Mouse (Mus musculus) urinary bladder, postnatal 10 days (tissue): ENCODE results near the gene Slc25a23.
"Not testable (repeated sequence)": the region's sequence is repeated elsewhere in the genome, so short reads cannot be mapped to it uniquely, and the experiment has no call there.

Experiments used
- DNase-seq: peaks from one replicate; pipeline ENCODE4 v3.0.0; 2022; ENCODE audit warnings: low spot score

Gene Slc25a23

GRCm38 (mm10) chr17:57070699-57071098, 11.0 kb upstream of the Slc25a23 start:
- no peak for DNase-seq

DNA sequence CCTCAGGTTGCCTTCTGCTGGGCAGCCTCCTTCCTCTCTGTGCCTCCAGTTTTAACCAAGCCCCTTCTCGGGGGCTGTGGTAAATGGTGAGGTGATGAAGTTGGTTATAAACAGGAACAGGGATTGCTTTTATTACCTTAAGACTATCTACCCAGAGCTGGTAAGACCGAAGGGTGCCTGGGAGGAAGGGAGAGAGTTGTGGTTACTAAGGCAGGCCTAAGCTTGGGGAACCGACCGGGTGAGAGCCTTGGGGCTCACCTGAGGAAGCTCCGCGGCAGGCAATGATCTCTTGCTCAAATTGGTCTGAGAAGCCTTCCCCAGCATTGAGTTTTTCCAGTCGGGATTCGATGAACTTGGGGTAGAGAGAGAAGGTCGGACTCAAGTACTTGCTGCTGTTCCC, 10.6 kb upstream of the Slc25a23 start:
- no peak for DNase-seq

DNA sequence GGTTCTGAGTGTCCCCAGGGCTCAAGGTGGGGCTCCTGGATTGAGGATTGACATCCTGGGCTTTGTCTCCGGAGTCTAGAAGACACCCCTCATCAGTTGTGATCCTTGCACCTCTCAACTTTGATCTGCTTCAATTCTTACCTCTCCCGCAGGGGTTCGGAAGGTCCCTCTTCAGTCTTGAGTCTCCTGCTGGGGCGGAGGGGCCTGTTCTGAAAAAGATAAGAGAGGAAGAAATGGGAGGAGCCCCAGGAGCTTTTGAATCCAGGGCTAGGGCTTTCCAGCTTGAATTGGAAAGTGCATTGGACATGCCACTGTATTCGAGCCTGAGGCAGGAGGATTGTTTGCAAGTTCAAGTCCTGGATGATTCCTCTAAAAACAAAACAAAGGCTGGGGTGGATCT, 7.2 kb upstream of the Slc25a23 start:
- DNase-seq, result no peak

GRCm38 (mm10) chr17:57063031-57063430, 3.4 kb upstream of the Slc25a23 start:
- no peak for DNase-seq

GRCm38 (mm10) chr17:57062548-57062947, 2.9 kb upstream of the Slc25a23 start:
- DNase-seq, result no peak

GRCm38 (mm10) chr17:57062011-57062521, 2.4 kb upstream of the Slc25a23 start:
- DNase-seq, result no peak

GRCm38 (mm10) chr17:57061069-57061468, 1.4 kb upstream of the Slc25a23 start:
- DNase-seq, result no peak

DNA sequence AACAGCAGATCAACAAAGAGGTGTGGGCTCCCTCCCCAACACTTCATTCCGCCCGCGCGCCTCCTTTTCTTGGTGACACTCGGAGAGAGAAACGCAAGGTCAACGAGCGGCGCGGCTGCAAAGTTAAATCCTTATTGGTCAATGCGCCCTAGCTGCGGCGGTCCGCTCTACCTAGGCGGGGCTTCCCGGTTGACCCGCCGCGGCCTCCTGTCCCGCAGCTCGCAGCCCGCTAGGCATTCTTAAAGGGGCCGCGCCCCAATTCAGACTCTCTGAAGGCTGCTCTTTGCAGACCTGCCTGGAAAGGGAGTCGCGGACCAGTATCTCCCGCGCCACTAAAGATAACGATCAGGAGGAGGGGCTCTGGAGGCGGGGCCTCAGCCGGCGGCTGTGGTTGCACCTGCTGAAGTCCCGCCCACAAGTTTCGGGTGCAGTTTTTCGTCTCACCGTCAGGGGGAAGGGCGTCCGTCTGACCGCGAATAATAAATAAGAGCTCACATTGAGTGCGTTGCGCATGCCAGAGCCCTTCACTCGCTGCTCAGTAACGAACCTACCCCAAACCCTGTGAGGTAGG, 653 bp upstream of the Slc25a23 start:
- DNase-seq, result peak; percentile 79

DNA sequence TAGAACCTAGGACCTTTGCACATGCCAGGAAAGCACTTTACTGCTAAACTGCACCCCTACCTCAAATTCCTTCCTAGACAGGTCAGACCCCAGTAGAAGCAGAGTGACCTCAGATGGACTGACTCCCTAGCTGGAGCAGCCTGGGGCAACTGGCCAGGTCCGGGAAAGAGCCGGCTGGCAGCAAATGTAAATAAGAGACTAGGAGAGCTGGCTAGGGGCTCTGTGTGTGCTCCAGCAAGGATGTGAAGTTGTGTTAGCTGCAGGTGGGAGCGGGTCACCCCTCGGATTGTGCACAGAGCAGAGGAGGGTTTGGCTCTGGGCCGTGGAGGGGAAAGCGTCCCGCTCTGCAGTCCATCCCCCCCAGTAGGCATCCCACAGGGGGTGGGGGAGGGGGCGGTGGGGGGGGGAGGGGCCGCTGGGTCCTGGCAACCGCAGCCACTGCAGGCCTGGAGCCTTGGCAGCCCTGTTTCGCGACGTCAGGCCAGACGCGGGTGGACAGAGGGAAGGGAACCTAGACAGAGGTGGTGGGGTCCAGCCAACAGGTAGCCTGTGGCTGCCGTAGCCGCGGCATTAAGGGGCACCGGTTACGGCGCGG, 675 bp downstream of the Slc25a23 start, which contains the start of gene Crb3:
Gene Crb3, plus strand, starts transcription at position 215 of the 595 bp plus-strand sequence.
- DNase-seq, result no peak

DNA sequence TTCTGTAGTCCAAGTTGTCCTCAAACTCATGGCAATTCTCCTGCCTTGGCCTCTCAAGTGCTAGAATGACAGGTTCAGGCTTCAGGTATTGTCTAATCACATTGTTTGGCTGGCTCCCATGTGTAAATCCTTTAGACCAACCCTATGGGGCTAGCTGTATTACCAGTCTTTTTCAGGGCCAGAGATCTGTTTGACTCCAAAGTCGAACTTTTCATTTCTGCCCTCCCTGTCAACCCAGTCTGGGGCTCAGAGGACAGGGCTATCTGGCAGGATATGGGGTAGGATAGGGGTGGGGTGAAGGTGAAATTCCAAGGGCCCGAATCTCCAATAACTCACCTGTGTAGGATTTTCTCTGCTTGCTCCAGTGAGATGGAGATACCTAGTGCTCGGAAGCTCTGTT, 3.4 kb downstream of the Slc25a23 start:
- no peak for DNase-seq

- DNase-seq, result not testable (repeated sequence)
Measured at GRCm38 (mm10) chr17:57051679-57052078, 8.0 kb downstream of the Slc25a23 start.

GRCm38 (mm10) chr17:57048816-57049215, 10.8 kb downstream of the Slc25a23 start:
- DNase-seq, result no peak

GRCm38 (mm10) chr17:57047406-57047805, 12.3 kb downstream of the Slc25a23 start:
- DNase-seq, result no peak

DNA sequence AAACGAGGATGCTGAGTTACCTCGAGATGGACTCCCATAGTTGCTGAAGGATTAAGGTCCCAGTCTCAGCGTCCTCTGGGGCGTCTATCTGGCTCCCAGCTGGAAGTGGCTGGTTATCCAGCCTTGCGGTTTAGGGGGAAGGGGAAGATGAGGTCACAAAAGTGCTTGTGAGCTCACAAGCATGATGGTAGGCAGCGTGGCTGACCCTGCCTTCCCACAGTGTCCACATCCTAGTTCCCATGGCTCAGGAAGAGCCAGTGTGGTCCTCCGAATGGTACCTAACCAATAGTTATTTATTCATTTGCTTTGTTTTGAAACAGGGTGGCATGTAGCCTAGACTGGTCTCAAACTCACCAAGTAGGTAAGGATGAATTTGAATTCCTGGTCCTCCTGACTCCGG, 18.1 kb downstream of the Slc25a23 start, which contains the start of gene Slc25a41:
Gene Slc25a41, minus strand, starts transcription at position 101 of the 400 bp plus-strand sequence.
- DNase-seq, result no peak

GRCm38 (mm10) chr17:57038978-57039377, 20.7 kb downstream of the Slc25a23 start:
- no peak for DNase-seq

DNA sequence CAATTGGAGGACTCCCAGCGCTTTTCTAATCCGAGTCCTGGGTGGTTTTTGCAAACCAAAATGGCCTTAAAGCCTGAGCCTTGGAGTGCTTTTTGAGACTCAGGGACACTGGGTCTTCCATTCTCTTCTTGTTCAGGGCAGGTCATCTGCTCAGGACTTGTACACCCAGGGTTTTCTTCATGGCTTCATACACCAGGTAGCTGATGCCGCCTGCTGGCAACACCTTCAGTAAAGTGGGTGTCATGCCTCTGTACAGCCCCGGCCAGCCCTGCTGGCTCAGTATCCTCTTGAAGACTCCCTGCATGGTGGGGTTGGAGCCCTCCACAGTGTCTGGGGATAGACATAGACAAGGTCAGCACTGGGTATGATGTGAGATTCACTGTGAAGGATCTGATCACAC, 26.8 kb downstream of the Slc25a23 start:
- no peak for DNase-seq

DNA sequence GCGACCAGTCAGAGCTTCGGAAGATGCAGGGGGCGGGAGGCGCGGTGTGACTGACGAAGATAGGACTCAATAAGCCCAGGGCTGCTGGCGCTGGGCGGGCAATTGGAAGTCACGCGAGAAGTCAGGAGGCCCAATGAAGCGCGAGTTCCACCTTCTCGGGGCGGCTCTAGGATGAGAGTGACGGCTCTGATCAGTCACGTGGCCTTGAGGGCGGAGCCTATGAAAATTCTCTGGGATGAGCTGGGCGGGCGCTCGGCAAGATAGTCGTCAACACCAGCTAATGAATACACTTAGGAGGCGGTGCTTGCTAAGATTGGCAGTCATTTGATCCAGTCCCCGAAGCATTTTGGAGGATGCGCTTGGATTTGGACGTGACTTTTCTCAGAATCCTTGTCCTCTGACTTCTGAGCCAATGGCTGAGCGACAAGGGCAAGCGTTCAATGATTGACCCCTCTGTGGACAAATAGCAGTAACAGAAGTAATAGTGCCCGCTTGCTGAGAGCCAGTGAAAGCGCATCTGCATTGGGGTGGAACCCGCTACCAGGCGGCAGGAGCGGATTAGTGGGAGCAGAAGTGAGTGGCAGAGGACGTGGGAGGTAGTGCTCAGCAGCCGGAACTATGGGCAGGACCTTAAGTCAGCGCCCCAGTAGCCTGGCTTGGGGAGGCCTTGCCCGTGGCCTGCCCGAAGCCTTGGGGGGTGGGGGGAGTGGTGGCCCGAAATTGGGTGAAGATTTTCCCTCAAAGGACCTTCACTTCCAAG, 27.8 kb downstream of the Slc25a23 start:
- peak; percentile 93 for DNase-seq

DNA sequence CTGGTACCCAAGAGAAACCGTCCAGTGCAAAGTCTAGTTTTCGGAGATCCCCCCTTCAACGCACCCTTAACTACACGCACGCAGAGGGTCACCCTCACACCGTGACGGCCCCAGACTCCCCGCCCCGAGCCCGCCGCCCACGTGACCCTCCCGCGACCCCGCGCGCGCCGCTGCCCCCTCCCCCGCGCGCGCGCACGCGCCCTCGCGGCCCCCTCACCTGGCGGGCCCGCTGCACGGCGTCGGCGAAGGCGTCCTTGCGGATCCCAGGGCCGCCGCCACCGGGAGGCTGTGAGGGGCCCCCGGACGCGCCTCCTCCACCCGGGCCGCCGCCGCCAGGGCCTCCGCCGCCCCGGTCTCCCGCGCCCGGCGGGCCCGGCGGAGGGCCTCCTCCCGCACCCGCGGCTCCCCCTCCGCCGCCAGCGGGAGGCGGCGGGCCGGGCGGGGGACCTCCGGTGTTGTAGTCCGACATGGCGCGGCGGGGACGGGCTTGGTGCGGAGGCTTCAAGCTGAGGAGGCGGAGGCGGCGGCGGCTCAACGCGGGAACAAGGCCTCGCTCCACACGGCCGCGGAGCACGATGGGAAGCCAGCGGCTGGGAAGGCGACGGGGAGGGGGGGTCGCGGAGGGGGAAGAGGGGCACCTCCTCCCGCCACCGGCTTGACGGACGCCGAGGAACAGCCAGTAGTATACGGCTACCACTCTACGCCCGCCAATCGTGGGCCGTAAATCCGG, 28.6 kb downstream of the Slc25a23 start, which contains the start of gene Khsrp:
Gene Khsrp, minus strand, starts transcription at position 592 of the 730 bp plus-strand sequence.
- DNase-seq, result no peak

DNA sequence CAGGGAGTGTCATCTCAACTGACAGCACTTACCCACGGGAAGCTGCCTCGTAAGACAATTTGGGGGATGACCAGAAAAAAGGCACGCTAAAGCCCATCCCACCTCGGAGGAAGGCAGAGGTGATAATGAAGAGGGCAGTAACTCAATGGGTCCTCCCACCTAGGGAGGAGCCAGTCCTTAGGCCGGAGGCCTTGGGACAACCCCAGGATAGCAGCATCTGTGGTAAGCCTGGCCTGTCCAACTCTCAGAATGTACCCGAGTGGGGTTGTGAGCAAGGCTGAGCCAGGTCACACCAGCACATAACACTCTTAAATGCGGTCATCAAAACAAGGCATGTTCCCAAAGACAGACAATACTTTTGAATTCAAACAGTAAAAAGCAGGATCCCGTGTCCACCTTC, 30.0 kb downstream of the Slc25a23 start:
- no peak for DNase-seq

DNA sequence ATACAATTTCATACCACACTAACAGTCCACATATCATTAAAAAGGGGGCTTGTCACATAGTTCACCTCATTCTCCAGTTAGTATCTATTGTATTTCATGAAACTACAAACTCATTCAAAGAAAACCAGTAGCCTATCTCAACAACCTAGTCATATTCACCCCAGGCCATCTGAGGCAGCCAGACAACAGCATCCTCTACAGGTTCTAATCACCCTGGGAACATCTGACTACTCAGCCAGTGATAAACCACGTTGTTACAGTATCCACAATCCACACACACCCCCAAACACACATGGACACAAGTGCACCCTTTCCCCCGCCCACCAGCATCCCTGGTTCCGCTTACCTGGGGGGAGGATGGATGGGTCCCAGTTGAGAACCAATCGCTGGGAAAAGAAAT, 32.2 kb downstream of the Slc25a23 start:
- no peak for DNase-seq

DNA sequence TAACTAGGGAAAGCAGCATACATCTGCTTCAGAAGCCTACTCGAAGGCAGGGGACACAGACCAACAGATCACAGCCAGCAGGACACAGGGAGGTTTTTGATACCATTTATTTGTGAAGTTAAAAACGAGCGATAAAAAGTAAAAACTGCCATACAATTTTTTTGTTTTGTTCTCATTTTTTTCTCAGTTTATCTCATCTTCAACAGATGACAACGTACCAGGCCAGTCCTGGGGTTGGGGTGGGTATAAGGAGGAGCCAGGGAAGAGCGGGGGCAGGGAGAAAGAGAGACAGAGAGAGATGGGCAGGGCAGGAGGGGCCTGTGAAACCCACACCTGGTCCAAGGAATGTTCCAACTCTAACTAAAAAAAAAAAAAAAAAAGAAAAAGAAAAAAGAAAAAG, 38.7 kb downstream of the Slc25a23 start:
- no peak for DNase-seq

- DNase-seq, result no peak
Measured at GRCm38 (mm10) chr17:57019693-57020092, 40.0 kb downstream of the Slc25a23 start.
